Mouse (Mus musculus): ENCODE results near the gene Grik1. TPM values are rescaled to one million over a fixed set of nuclear protein-coding genes. Genes with fewer than 3 reads are reported as not detected.

Grik1 gene
- polyA plus RNA-seq, 1 experiment from 2014 or later: 0.49 TPM

DNA sequence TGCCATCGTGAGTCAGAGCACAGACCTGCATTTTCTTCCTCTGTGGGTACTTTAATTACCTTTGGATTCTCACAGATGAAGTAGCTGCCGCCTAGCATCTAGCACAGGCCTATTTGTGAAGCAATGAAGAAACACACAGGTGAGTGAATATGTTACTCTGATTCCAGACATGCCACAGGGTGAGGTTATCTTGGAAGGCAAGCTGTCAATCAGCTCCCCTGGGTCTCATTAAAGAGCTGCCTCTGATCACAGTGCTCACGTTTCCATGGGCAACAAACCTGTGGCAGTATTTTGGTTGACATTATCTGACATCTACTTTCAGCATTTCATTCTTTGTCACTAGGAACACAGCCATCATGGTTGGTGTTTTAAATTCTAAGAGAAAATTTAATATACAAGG, 112.7 kb downstream of the Grik1 start:
- H3K9me3 ChIP-seq (ENCODE audit: control insufficient read depth, low read length): no peaks in the 10 kb centered on the region
- H3K9ac ChIP-seq (ENCODE audit: low read length): no peak overlapping the region
- H3K27me3 ChIP-seq (ENCODE audit: control insufficient read depth, insufficient read depth, low read depth, low read length): no peaks in the 10 kb centered on the region
- H3K4me2 ChIP-seq (ENCODE audit: low read depth, low read length): no peak overlapping the region
- H3K27ac ChIP-seq (ENCODE audit: low read length): no peak overlapping the region
- 53% methylated on average over 3 of the region's 3 CpGs for WGBS
- no peak overlapping the region for H3K4me3 ChIP-seq (ENCODE audit: low read length)
- no peaks in the 10 kb centered on the region for H3K4me1 ChIP-seq (replicated peaks; ENCODE audit: control insufficient read depth, insufficient read depth, low read length)
- ATAC-seq (ENCODE audit: low read depth): no peak
- no peaks in the 10 kb centered on the region for H3K36me3 ChIP-seq (ENCODE audit: control insufficient read depth, insufficient read depth, low read length)

DNA sequence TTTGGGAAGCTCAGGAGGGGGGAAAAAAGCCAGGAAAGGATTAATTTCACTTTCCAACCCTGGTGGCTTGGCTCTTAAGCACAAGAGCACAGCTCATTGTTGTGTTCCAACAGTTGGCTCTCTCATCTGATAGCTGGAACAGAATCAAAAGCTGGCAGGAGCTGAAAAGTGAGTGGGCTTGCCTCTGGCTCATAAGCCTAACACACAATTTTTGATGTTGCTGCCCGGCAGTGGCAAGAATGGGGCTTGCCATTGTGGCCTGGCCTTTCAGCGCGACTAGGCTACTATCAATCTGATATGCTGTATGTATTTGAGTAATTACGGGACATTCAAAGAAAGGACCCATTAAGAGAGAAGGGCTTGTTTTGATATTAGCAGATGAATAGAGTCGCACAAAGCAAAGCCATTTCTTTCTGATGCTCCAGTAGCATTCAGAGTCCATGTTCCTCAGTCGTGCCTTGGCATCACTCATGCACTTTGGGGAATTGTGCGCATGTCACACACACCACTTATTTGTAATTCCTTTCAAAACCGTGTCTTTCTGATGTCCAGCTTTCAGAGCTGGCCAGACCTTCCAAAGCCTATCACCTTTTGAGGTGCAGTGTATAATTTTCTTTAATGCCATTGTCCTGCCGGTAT, 115.9 kb downstream of the Grik1 start:
- Histone ChIP-seq H3K9ac (ENCODE audit: low read length) (no peak overlapping the region), H3K4me1 (replicated peaks; ENCODE audit: control insufficient read depth, insufficient read depth, low read length) (no peaks in the 10 kb centered on the region), H3K4me2 (ENCODE audit: low read depth, low read length) (no peak overlapping the region), H3K27me3 (ENCODE audit: control insufficient read depth, insufficient read depth, low read depth, low read length) (no peaks in the 10 kb centered on the region), H3K36me3 (ENCODE audit: control insufficient read depth, insufficient read depth, low read length) (no peaks in the 10 kb centered on the region), H3K27ac (ENCODE audit: low read length) (no peak overlapping the region), H3K9me3 (ENCODE audit: control insufficient read depth, low read length) (no peaks in the 10 kb centered on the region), H3K4me3 (ENCODE audit: low read length) (no peak overlapping the region)
- no peak for ATAC-seq (ENCODE audit: low read depth)
- 82% methylated on average over 9 of the region's 9 CpGs for WGBS

DNA sequence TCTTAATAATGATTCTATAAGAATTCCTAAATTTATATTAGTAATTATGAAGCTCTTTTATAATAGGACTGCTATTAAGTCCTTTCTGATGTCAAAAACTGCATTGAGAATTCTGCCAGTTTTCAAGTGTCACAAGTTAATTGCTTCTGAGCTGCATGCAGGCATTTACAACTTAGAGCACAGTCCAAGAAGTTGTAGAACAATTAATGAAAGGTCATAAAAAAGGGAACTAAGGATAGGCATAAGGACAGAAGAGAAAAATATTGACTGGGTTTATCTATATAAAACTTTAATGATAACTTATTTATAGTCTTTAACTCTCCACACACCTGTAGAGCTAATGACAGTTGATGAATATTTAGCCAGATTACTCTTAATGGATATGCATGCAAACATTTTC, 123.5 kb downstream of the Grik1 start:
- Histone ChIP-seq H3K27me3 (ENCODE audit: control insufficient read depth, insufficient read depth, low read depth, low read length) (no peaks in the 10 kb centered on the region), H3K27ac (ENCODE audit: low read length) (no peak overlapping the region), H3K36me3 (ENCODE audit: control insufficient read depth, insufficient read depth, low read length) (no peaks in the 10 kb centered on the region), H3K4me1 (replicated peaks; ENCODE audit: control insufficient read depth, insufficient read depth, low read length) (no peaks in the 10 kb centered on the region), H3K4me2 (ENCODE audit: low read depth, low read length) (no peak overlapping the region), H3K9ac (ENCODE audit: low read length) (no peak overlapping the region), H3K4me3 (ENCODE audit: low read length) (no peak overlapping the region), H3K9me3 (ENCODE audit: control insufficient read depth, low read length) (no peaks in the 10 kb centered on the region)
- no peak for ATAC-seq (ENCODE audit: low read depth)

DNA sequence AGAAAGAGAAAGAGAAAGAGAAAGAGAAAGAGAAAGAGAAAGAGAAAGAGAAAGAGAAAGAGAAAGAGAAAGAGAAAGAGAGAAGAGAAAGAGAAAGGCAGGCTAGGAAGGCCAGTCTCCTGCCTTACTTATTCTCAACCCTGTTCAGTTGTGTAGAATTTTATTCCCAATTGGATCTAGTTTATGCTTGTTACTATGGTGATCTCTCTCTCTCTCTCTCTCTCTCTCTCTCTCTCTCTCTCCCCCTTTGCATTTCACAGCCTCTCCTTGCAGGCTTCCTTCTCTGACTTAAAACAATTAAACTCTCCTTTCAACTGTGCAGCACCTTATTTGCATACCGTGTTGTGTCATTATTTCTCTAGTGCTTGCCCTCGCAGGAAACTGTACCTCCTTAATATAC, 147.5 kb downstream of the Grik1 start:
- Histone ChIP-seq H3K27me3 (ENCODE audit: control insufficient read depth, insufficient read depth, low read depth, low read length) (no peaks in the 10 kb centered on the region), H3K4me2 (ENCODE audit: low read depth, low read length) (no peak overlapping the region), H3K36me3 (ENCODE audit: control insufficient read depth, insufficient read depth, low read length) (no peaks in the 10 kb centered on the region), H3K4me3 (ENCODE audit: low read length) (no peak overlapping the region), H3K4me1 (replicated peaks; ENCODE audit: control insufficient read depth, insufficient read depth, low read length) (no peaks in the 10 kb centered on the region), H3K9ac (ENCODE audit: low read length) (no peak overlapping the region), H3K27ac (ENCODE audit: low read length) (no peak overlapping the region), H3K9me3 (ENCODE audit: control insufficient read depth, low read length) (no peaks in the 10 kb centered on the region)
- 48% methylated on average over 2 of the region's 2 CpGs for WGBS
- ATAC-seq (ENCODE audit: low read depth): no peak

DNA sequence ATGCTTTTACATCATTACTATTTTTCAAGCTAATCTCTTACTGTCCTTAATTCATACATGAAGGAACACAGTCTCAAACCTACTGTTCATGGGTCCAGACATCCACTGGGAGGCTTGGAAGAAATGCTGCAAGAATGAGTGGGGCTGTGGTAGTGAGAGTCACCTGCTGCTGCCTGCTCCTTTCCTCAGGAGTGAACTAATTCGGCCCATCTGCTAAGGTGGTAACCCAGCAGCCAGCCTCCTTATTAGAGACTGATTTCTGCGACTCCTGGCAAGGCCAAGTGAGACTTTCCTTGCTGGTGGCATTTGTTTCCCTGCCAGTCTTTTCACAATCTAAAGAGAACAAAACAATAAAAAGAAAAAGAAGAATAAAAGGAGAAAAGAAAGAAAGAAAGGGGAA, 147.9 kb downstream of the Grik1 start:
- Histone ChIP-seq H3K27ac (ENCODE audit: low read length) (no peak overlapping the region), H3K36me3 (ENCODE audit: control insufficient read depth, insufficient read depth, low read length) (no peaks in the 10 kb centered on the region), H3K9ac (ENCODE audit: low read length) (no peak overlapping the region), H3K4me2 (ENCODE audit: low read depth, low read length) (no peak overlapping the region), H3K27me3 (ENCODE audit: control insufficient read depth, insufficient read depth, low read depth, low read length) (no peaks in the 10 kb centered on the region), H3K9me3 (ENCODE audit: control insufficient read depth, low read length) (no peaks in the 10 kb centered on the region), H3K4me1 (replicated peaks; ENCODE audit: control insufficient read depth, insufficient read depth, low read length) (no peaks in the 10 kb centered on the region), H3K4me3 (ENCODE audit: low read length) (no peak overlapping the region)
- no peak for ATAC-seq (ENCODE audit: low read depth)
- 55% methylated on average over 2 of the region's 2 CpGs for WGBS

DNA sequence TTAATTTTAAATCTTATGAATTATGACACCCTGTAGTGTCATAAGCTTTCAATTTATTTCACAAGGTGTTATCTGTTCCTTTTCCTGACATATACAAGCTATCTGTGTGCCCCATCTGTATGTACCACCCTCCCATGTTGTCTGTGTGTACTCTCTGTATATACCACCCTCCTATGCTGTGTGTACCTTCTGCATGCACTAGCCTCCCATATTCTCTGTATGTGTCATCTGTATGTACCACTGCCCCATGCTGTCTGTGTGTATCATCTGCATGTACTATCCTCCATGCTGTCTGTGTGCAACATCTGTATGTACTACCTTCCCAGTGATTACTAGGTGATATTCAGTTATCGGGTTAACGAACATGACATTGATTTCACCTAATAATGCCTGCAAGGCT, 148.5 kb downstream of the Grik1 start:
- H3K36me3 ChIP-seq (ENCODE audit: control insufficient read depth, insufficient read depth, low read length): no peaks in the 10 kb centered on the region
- no peak overlapping the region for H3K27ac ChIP-seq (ENCODE audit: low read length)

DNA sequence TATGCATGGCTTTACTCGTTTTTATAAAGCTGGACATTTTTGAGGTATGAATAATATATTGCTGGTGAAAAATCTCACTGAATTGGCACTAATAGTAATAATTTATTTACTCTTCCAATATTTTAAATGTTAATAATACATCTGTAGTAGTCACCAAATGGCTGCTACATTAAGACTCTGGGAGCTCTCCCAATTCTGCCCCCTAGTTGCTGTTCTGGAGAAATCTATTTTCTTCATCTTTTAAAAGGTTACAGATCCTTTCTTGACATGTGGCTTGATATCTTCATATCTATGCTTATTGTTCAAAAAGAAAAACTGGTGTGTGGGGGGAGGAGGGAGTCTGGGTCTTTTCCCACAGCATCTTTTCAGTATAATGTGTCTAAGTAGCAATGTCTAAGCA, 151.2 kb downstream of the Grik1 start:
- Histone ChIP-seq H3K27me3 (ENCODE audit: control insufficient read depth, insufficient read depth, low read depth, low read length) (no peaks in the 10 kb centered on the region), H3K9ac (ENCODE audit: low read length) (no peak overlapping the region), H3K4me1 (replicated peaks; ENCODE audit: control insufficient read depth, insufficient read depth, low read length) (no peaks in the 10 kb centered on the region), H3K9me3 (ENCODE audit: control insufficient read depth, low read length) (no peaks in the 10 kb centered on the region), H3K4me3 (ENCODE audit: low read length) (no peak overlapping the region), H3K4me2 (ENCODE audit: low read depth, low read length) (no peak overlapping the region), H3K27ac (ENCODE audit: low read length) (no peak overlapping the region), H3K36me3 (ENCODE audit: control insufficient read depth, insufficient read depth, low read length) (no peaks in the 10 kb centered on the region)
- 47% methylated on average over 1 of the region's 1 CpGs for WGBS
- ATAC-seq (ENCODE audit: low read depth): no peak

More for the DNA sequence above, 148.5 kb downstream of the Grik1 start:
- H3K27me3 ChIP-seq (ENCODE audit: control insufficient read depth, insufficient read depth, low read depth, low read length): no peaks in the 10 kb centered on the region
- H3K9ac ChIP-seq (ENCODE audit: low read length): no peak overlapping the region
- no peak overlapping the region for H3K4me3 ChIP-seq (ENCODE audit: low read length)
- H3K4me2 ChIP-seq (ENCODE audit: low read depth, low read length): no peak overlapping the region
- H3K4me1 ChIP-seq (replicated peaks; ENCODE audit: control insufficient read depth, insufficient read depth, low read length): no peaks in the 10 kb centered on the region
- WGBS: 100% methylated on average over 2 of the region's 2 CpGs
- no peaks in the 10 kb centered on the region for H3K9me3 ChIP-seq (ENCODE audit: control insufficient read depth, low read length)
- no peak for ATAC-seq (ENCODE audit: low read depth)

DNA sequence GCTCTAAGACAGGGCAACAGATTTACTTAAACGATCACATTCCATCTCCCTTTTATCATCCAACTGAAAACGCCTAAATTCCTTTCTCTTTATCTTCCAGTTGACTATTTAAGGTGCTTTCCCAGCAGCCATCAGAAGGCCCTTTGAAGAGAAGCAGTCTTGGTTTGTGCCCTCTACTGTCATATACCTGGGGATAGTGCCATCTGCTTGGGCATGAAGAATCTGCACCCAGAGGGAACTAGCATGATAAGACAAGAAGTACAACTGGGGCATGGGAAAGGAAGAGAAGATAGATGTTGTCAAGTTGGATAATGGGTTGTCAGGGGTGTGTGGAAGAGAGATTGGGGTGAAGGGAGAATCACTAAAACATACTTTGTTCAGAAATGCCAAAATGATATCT, 157.1 kb downstream of the Grik1 start:
- no peaks in the 10 kb centered on the region for H3K27me3 ChIP-seq (ENCODE audit: control insufficient read depth, insufficient read depth, low read depth, low read length)
- 44% methylated on average over 2 of the region's 2 CpGs for WGBS
- H3K9me3 ChIP-seq (ENCODE audit: control insufficient read depth, low read length): no peaks in the 10 kb centered on the region

DNA sequence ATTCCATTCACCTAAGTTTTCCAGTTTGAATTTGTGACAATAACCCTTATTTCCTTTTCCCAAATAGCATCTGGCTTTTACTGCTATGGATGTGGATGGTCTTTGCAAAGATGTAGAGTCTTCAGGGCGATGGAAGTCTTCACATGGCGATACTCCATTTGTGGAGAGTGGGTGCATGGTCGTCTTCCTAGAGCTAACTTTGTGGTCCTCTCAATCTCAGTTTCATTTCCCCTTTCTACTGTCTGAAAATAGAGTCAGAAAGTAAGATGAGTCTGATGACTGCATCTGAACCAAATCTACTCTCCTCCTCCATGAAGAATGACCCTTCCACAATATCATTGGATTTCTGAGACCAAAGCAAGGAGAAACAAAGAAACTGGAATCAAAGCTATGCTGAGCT, 159.0 kb downstream of the Grik1 start:
- H3K27me3 ChIP-seq (ENCODE audit: control insufficient read depth, insufficient read depth, low read depth, low read length): no peaks in the 10 kb centered on the region
- H3K27ac ChIP-seq (ENCODE audit: low read length): no peak overlapping the region
- ATAC-seq (ENCODE audit: low read depth): no peak
- no peak overlapping the region for H3K4me2 ChIP-seq (ENCODE audit: low read depth, low read length)
- no peak overlapping the region for H3K9ac ChIP-seq (ENCODE audit: low read length)
- WGBS: 76% methylated on average over 3 of the region's 3 CpGs
- H3K9me3 ChIP-seq (ENCODE audit: control insufficient read depth, low read length): no peaks in the 10 kb centered on the region
- no peak overlapping the region for H3K4me3 ChIP-seq (ENCODE audit: low read length)
- no peaks in the 10 kb centered on the region for H3K36me3 ChIP-seq (ENCODE audit: control insufficient read depth, insufficient read depth, low read length)
- H3K4me1 ChIP-seq (replicated peaks; ENCODE audit: control insufficient read depth, insufficient read depth, low read length): no peaks in the 10 kb centered on the region

More for the DNA sequence above, 157.1 kb downstream of the Grik1 start:
- no peak overlapping the region for H3K4me3 ChIP-seq (ENCODE audit: low read length)
- no peaks in the 10 kb centered on the region for H3K36me3 ChIP-seq (ENCODE audit: control insufficient read depth, insufficient read depth, low read length)
- ATAC-seq (ENCODE audit: low read depth): no peak
- H3K4me1 ChIP-seq (replicated peaks; ENCODE audit: control insufficient read depth, insufficient read depth, low read length): no peaks in the 10 kb centered on the region
- no peak overlapping the region for H3K4me2 ChIP-seq (ENCODE audit: low read depth, low read length)
- no peak overlapping the region for H3K27ac ChIP-seq (ENCODE audit: low read length)
- no peak overlapping the region for H3K9ac ChIP-seq (ENCODE audit: low read length)

DNA sequence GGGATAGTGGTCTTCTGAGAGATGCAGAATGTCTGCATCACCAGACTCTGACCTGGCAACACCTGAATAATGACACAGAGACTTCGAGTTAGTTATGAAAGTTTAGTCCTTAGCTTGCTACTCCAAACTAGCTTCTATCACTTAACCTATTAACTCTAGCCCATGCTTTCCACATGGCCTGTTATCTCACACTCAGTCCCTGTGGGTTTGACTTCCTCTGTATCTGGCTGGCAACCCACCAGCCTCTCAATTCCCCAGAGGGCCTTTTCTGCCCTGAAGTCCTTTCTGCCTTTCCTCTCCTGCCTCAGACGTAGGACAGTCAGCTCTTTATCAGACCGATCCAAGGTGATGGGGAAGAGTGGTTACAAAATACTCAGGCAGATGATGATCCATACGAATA, 165.0 kb downstream of the Grik1 start:
- Histone ChIP-seq H3K4me1 (replicated peaks; ENCODE audit: control insufficient read depth, insufficient read depth, low read length) (no peaks in the 10 kb centered on the region), H3K36me3 (ENCODE audit: control insufficient read depth, insufficient read depth, low read length) (no peaks in the 10 kb centered on the region), H3K4me3 (ENCODE audit: low read length) (no peak overlapping the region), H3K9ac (ENCODE audit: low read length) (no peak overlapping the region), H3K27me3 (ENCODE audit: control insufficient read depth, insufficient read depth, low read depth, low read length) (no peaks in the 10 kb centered on the region), H3K27ac (ENCODE audit: low read length) (no peak overlapping the region), H3K4me2 (ENCODE audit: low read depth, low read length) (no peak overlapping the region), H3K9me3 (ENCODE audit: control insufficient read depth, low read length) (no peaks in the 10 kb centered on the region)
- WGBS: 62% methylated on average over 4 of the region's 4 CpGs
- no peak for ATAC-seq (ENCODE audit: low read depth)
